Mouse (Mus musculus) yolk sac, embryonic 10.5 days (tissue): Measurements from ENCODE around the gene Rrp7a.

Source experiments
- DNase-seq: peaks from one replicate; pipeline ENCODE4 v3.0.0-alpha.2; 2017; ENCODE audit warnings: low spot score

The Rrp7a gene

GRCm38 (mm10) chr15:83122566-83123145 lies at the start of gene Rrp7a:
Rrp7a (minus strand) TSS chr15:83122801.
- DNase-seq: peak; percentile 91

- DNase-seq: peak; percentile 96
Observed at GRCm38 (mm10) chr15:83171712-83172481, 49.3 kb upstream of the Rrp7a start.

- DNase-seq: no peak
Observed at GRCm38 (mm10) chr15:83170956-83171659, 48.5 kb upstream of the Rrp7a start.

- DNase-seq: no peak
Observed at GRCm38 (mm10) chr15:83169772-83170722, 47.4 kb upstream of the Rrp7a start.

GRCm38 (mm10) chr15:83168875-83169771 lies 46.5 kb upstream of the Rrp7a start:
- DNase-seq: no peak

- no peak for DNase-seq
Observed at GRCm38 (mm10) chr15:83168311-83168710, 45.7 kb upstream of the Rrp7a start.

- DNase-seq: no peak
Observed at GRCm38 (mm10) chr15:83167550-83168065, 45.0 kb upstream of the Rrp7a start.

- DNase-seq: no peak
Observed at GRCm38 (mm10) chr15:83167126-83167525, 44.5 kb upstream of the Rrp7a start.

GRCm38 (mm10) chr15:83166642-83167041 lies 44.0 kb upstream of the Rrp7a start:
- DNase-seq: no peak

GRCm38 (mm10) chr15:83165526-83166315 lies 43.1 kb upstream of the Rrp7a start:
- DNase-seq: no peak

GRCm38 (mm10) chr15:83164971-83165471 lies 42.4 kb upstream of the Rrp7a start:
- DNase-seq: peak; percentile 27

GRCm38 (mm10) chr15:83162818-83163485 lies 40.4 kb upstream of the Rrp7a start:
- peak; percentile 30 for DNase-seq

GRCm38 (mm10) chr15:83162001-83162400 lies 39.4 kb upstream of the Rrp7a start:
- DNase-seq: no peak

- no peak for DNase-seq
Observed at GRCm38 (mm10) chr15:83161062-83161748, 38.6 kb upstream of the Rrp7a start.

GRCm38 (mm10) chr15:83160561-83160960 lies 38.0 kb upstream of the Rrp7a start:
- no peak for DNase-seq

GRCm38 (mm10) chr15:83159823-83160222 lies 37.2 kb upstream of the Rrp7a start:
- DNase-seq: no peak

GRCm38 (mm10) chr15:83158587-83159160 lies 36.1 kb upstream of the Rrp7a start:
- DNase-seq: no peak

- DNase-seq: no peak
Observed at GRCm38 (mm10) chr15:83157667-83158064, 35.1 kb upstream of the Rrp7a start.
